ENCODE assay signal across 8 mouse cellular contexts in genomic region chr12:24893777-24894468, GRCm38 (mm10).
DNase-seq lines count a peak whose midpoint lies in the region; ATAC-seq lines count a peak whose summit lies in the region.

No protein-coding gene starts in this region.

- WGBS in heart, embryonic 11.5 days (ENCODE audit: insufficient replicate concordance) = 49% methylated on average over 10 of the region's 10 CpGs
- 30% methylated on average over 10 of the region's 10 CpGs for WGBS in kidney, embryonic 15.5 days
- WGBS in limb, embryonic 13.5 days = 28% methylated on average over 10 of the region's 10 CpGs
- 29% methylated on average over 10 of the region's 10 CpGs for WGBS in midbrain, embryonic 15.5 days

- H3K27ac ChIP-seq in heart, embryonic 11.5 days (ENCODE audit: low read depth, low read length) = no peak overlapping the region
- H3K27ac ChIP-seq in kidney, embryonic 15.5 days = peak overlapping the region; percentile 76
- H3K27ac ChIP-seq in limb, embryonic 13.5 days = peak overlapping the region; percentile 48; the same call in 1 of the 2 replicates
- H3K27ac ChIP-seq in midbrain, embryonic 15.5 days = peak overlapping the region; percentile 51; the same call in 1 of the 2 replicates

- H3K36me3 ChIP-seq in heart, embryonic 11.5 days (ENCODE audit: control insufficient read depth, insufficient read depth, low read length) = no peaks in the 10 kb centered on the region
- peaks cover 8% of the 10 kb centered on the region; the same call in 1 of the 2 replicates for H3K36me3 ChIP-seq in kidney, embryonic 15.5 days
- peaks cover 52% of the 10 kb centered on the region for H3K36me3 ChIP-seq in limb, embryonic 13.5 days
- H3K36me3 ChIP-seq in midbrain, embryonic 15.5 days (replicated peaks) = no peaks in the 10 kb centered on the region

- H3K9ac ChIP-seq in heart, embryonic 11.5 days (ENCODE audit: low read depth, low read length) = peak overlapping the region; percentile 29; the same call in 1 of the 2 replicates
- no peak overlapping the region for H3K9ac ChIP-seq in kidney, embryonic 15.5 days
- H3K9ac ChIP-seq in limb, embryonic 13.5 days = peak overlapping the region; percentile 48; the same call in 1 of the 2 replicates
- no peak overlapping the region for H3K9ac ChIP-seq in midbrain, embryonic 15.5 days

- ATAC-seq in heart, embryonic 11.5 days (replicated peaks; ENCODE audit: insufficient number of reproducible peaks, low FRiP score, low TSS enrichment) = no peak
- peak; percentile 80 for ATAC-seq in kidney, embryonic 15.5 days (replicated peaks; ENCODE audit: low FRiP score)
- ATAC-seq in limb, embryonic 13.5 days (ENCODE audit: low FRiP score, low read depth) = peak; percentile 87
- ATAC-seq in midbrain, embryonic 15.5 days (replicated peaks) = peak; percentile 75

- peak overlapping the region; percentile 11; the same call in 1 of the 2 replicates for H3K4me2 ChIP-seq in heart, embryonic 11.5 days
- 0 out of 2 replicates have a peak overlapping the region, but pooled peaks have one; percentile 12 for H3K4me2 ChIP-seq in kidney, embryonic 15.5 days
- 0 out of 2 replicates have a peak overlapping the region, but pooled peaks have one; percentile 3 for H3K4me2 ChIP-seq in limb, embryonic 13.5 days (replicated peaks)
- H3K4me2 ChIP-seq in midbrain, embryonic 15.5 days = no peak overlapping the region; the same call in 1 of the 2 replicates

- DNase-seq in gastrocnemius, postnatal 10 days = peak; percentile 19
- no peak for DNase-seq in gastrocnemius, adult 18-20 months (ENCODE audit: low spot score)
- peak; percentile 68 for DNase-seq in embryo, embryonic 9.5 days (ENCODE audit: extremely low spot score)
- no peak for DNase-seq in thymus, postnatal 36 days

- H3K4me1 ChIP-seq in heart, embryonic 11.5 days (ENCODE audit: control insufficient read depth, insufficient read depth, low read length) = peaks cover 20% of the 10 kb centered on the region
- peaks cover 44% of the 10 kb centered on the region for H3K4me1 ChIP-seq in kidney, embryonic 15.5 days
- peaks cover 17% of the 10 kb centered on the region for H3K4me1 ChIP-seq in limb, embryonic 13.5 days
- H3K4me1 ChIP-seq in midbrain, embryonic 15.5 days = peaks cover 10% of the 10 kb centered on the region

- no peaks in the 10 kb centered on the region for H3K27me3 ChIP-seq in heart, embryonic 11.5 days (ENCODE audit: control insufficient read depth, insufficient read depth, low read length)
- no peaks in the 10 kb centered on the region for H3K27me3 ChIP-seq in kidney, embryonic 15.5 days
- H3K27me3 ChIP-seq in limb, embryonic 13.5 days = no peaks in the 10 kb centered on the region
- H3K27me3 ChIP-seq in midbrain, embryonic 15.5 days (replicated peaks) = no peaks in the 10 kb centered on the region

- H3K9me3 ChIP-seq in heart, embryonic 11.5 days (replicated peaks; ENCODE audit: control insufficient read depth, low read length) = no peaks in the 10 kb centered on the region
- H3K9me3 ChIP-seq in kidney, embryonic 15.5 days (replicated peaks) = no peaks in the 10 kb centered on the region
- H3K9me3 ChIP-seq in limb, embryonic 13.5 days = no peaks in the 10 kb centered on the region
- H3K9me3 ChIP-seq in midbrain, embryonic 15.5 days = no peaks in the 10 kb centered on the region

- no peak overlapping the region for H3K4me3 ChIP-seq in heart, embryonic 11.5 days (ENCODE audit: low read depth, low read length)
- no peak overlapping the region for H3K4me3 ChIP-seq in kidney, embryonic 15.5 days (replicated peaks)
- no peak overlapping the region for H3K4me3 ChIP-seq in limb, embryonic 13.5 days
- H3K4me3 ChIP-seq in midbrain, embryonic 15.5 days = no peak overlapping the region

Comparison
In these comparisons a context has a peak if more than half of its experiments do, and no peak if none do; other contexts are left out.
1. DNase-seq: peak in gastrocnemius, postnatal 10 days (single experiment) and embryo, embryonic 9.5 days (single experiment); none in gastrocnemius, adult 18-20 months (single experiment) and thymus, postnatal 36 days (0 of 2).
2. H3K9ac ChIP-seq: peak in heart, embryonic 11.5 days (single experiment) and limb, embryonic 13.5 days (single experiment); none in kidney, embryonic 15.5 days (single experiment) and midbrain, embryonic 15.5 days (single experiment).